Mouse (Mus musculus) kidney, adult 2 months (tissue): ENCODE measurements around the gene Btg2. TPM values are rescaled to one million over a fixed set of nuclear protein-coding genes. Genes with fewer than 3 reads are reported as not detected.

Experiments
- DNase-seq: peaks from one replicate; pipeline ENCODE4 v3.0.0; 2021
- H3K27ac ChIP-seq: fragments of 200-500 bp; 2 replicates; pipeline ENCODE4 v1.5.1; 2012; ENCODE audit warnings: low read depth, low read length, control low read depth, inconsistent platforms; ENCODE audit not compliant: insufficient read depth
- H3K27me3 ChIP-seq: fragments of 200-500 bp; replicated peaks from 2 replicates; pipeline ENCODE4 v1.6.1; 2012; ENCODE audit warnings: mild to moderate bottlenecking, moderate library complexity, low read length, inconsistent platforms; ENCODE audit not compliant: control insufficient read depth, insufficient read depth
- H3K36me3 ChIP-seq: fragments of 200-500 bp; 2 replicates; pipeline ENCODE4 v1.6.1; 2012; ENCODE audit warnings: mild to moderate bottlenecking, moderate library complexity, low read length, inconsistent platforms; ENCODE audit not compliant: control insufficient read depth, insufficient read depth
- H3K4me1 ChIP-seq: fragments of 200-500 bp; 2 replicates; pipeline ENCODE4 v1.6.1; 2011; ENCODE audit warnings: low read length; ENCODE audit not compliant: control insufficient read depth, insufficient read depth
- H3K4me3 ChIP-seq: fragments of 200-500 bp; 2 replicates; pipeline ENCODE4 v1.5.1; 2011; ENCODE audit warnings: mild to moderate bottlenecking, low read depth, low read length, control low read depth; ENCODE audit not compliant: insufficient read depth
- CTCF ChIP-seq: fragments of 200-500 bp; conservative IDR thresholded peaks from 2 replicates; pipeline ENCODE4 v1.5.1; 2011; ENCODE audit warnings: low read depth, mild to moderate bottlenecking, control low read depth, low read length, moderate library complexity, mixed read lengths; ENCODE audit not compliant: insufficient read depth, insufficient read length
- POLR2A ChIP-seq: fragments of 200-500 bp; IDR thresholded peaks from one replicate; pipeline ENCODE4 v1.6.1; 2011; ENCODE audit warnings: low read depth, low read length, control low read depth
- WGBS: fragments of 180-500 bp; shearing (Covaris S2); methylation state at CpG from one replicate; pipeline ENCODE4 v1.1.7; 2018; 5-methylcytosine and 5-hydroxymethylcytosine counted together
- polyA plus RNA-seq: library from polyadenylated mRNA; depleted of rRNA; stranded (reverse); fragments of >200 nt; gene quantifications from 2 replicates; pipeline ENCODE4 v1.2.3, GENCODE M21; 2012

The Btg2 gene
- polyA plus RNA-seq, 1 experiment = 23.7 TPM

DNA sequence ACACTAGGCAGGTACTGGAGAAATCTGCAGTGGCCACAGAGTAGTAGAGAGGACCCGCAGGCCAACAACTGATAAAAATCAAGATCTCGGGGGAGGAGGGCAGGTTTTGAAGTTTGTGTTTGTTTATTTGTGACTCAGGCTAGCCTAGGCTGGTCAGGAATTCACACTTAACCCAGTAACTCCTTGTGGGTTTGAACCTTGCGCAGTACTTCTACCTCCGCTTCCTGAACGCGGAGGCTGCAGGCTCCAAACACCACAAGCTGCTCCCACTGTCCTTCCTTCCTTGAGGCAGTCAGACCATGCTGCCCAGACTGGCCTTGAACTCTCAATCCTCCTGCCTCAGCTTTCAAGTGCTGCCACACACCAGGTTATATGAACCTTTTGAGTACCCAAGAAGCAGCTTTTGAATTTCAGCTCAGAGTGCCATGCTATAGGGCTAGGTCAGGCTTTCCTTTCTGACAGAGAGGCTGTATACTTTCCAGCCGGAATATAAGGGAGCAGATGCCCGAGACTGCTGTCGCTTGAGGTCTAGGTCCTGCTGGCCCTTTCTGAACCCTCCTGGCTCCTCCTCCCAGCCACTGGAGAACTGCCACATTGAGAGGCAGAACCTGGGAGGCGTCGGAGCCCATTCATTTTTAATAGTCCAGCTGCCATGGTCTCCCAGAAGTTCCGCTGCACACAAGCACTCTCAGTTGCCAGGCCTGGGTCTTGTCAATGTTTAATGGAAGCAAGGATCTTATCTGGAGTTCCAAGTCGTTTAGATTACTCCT lies 19.2 kb upstream of the Btg2 start:
- H3K27ac ChIP-seq = peak overlapping the region; percentile 88
- no peaks in the 10 kb centered on the region for H3K36me3 ChIP-seq
- no peaks in the 10 kb centered on the region for H3K27me3 ChIP-seq
- 39% methylated on average over 13 of the region's 13 CpGs for WGBS
- H3K4me1 ChIP-seq = peaks cover 32% of the 10 kb centered on the region
- peak; percentile 80 for DNase-seq
- TF ChIP-seq CTCF = no peak
- no peak for TF ChIP-seq POLR2A
- peak overlapping the region; percentile 10; the same call in 1 of the 2 replicates for H3K4me3 ChIP-seq

DNA sequence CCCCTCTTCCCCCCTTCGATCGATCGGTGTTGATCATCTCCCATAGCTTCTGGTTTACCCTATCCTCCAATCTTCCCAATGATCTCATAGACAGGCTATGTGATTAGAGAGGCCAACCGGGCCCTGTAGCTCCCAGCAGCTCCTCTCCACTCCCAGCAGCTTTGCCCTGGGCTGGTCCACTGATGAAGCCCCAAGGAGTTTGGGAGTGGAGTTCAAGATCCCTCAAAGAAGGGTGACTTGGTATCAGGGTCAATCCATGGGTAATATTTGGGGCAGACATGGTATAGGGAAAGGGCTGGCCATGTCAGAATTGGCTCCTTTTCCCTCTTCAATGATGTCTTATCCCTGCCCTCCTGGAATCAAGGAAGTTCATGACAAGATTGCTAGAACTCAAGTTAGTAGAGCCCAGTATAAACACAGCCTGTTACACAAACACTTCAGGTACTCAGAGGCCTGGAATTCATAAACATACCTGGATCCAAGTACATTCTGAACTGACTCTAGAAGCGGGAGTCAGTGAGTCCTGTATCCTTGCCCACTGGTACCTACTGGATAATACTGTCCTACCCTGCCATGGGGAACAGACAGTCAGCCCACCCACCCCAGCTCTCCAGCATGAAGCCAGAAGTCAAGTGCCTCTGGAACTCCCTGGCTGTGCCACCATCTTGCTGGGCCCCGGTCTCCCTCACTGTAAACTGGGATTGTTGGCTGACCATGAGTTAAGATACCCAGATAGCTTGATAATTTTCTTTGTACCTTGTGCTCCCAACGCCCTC lies 18.3 kb upstream of the Btg2 start:
- no peak for DNase-seq
- peak overlapping the region; percentile 88 for H3K27ac ChIP-seq

DNA sequence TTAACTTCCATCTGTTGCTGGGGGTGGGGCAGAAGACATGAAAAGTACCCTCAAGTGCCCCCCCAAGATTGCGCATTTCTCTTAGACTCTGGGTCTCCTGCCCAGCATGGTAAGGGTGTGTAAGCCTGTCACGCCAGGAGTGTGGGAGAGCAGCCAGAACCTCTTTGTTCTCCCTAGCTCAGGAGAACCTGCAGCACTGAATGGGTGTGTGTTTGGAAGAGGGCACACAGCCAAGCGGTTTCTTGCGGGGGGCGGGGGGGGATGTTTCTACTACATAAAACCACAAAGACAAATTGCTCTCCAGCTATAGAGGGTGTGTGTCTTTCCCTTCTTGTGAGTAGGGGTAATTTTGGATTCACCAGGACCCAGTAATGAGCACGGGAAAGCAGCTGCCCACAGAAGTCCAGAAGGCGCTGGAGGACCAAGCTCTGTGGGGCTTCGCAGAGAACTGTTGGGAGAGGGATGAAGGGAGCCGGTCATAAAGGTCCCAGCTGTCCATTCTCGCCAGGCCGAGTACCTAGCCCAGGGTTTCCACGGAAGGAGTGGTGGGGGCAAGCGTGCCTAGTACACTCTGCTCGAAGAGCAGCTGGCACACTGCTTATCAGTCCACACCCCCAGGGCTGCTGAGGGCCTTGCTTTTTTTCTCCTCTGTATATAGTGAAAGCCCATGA lies 17.5 kb upstream of the Btg2 start:
- TF ChIP-seq POLR2A = no peak
- Histone ChIP-seq H3K4me1 (peaks cover 37% of the 10 kb centered on the region), H3K27me3 (no peaks in the 10 kb centered on the region), H3K36me3 (no peaks in the 10 kb centered on the region), H3K4me3 (no peak overlapping the region), H3K27ac (no peak overlapping the region)
- no peak for DNase-seq
- WGBS = 57% methylated on average over 14 of the region's 14 CpGs

More for the DNA sequence above, 18.3 kb upstream of the Btg2 start:
- Histone ChIP-seq H3K36me3 (no peaks in the 10 kb centered on the region), H3K27me3 (no peaks in the 10 kb centered on the region), H3K4me1 (peaks cover 37% of the 10 kb centered on the region), H3K4me3 (no peak overlapping the region)
- WGBS = 91% methylated on average over 7 of the region's 7 CpGs
- TF ChIP-seq CTCF (no peak), POLR2A (no peak)

DNA sequence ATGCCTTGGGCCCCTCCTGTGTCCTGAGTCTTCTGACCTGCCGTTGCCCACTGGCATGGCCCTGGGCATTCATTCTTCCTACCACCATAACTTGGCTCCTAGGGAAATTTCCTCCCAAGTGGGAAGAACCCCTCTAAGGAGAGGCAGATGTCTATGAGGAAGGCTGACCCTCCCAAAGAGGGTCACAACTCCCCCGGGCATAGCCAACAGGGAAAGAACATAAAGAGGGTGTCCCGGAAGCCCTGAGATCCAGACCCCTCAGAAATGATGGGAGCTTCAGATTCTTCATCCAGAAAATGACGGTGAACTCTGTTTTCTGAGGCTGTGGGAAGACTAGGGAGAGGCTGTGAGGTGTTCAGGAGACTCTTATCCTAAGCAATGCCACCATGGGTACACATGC lies 16.8 kb upstream of the Btg2 start:
- no peak for DNase-seq
- Histone ChIP-seq H3K4me1 (peaks cover 37% of the 10 kb centered on the region), H3K27ac (no peak overlapping the region), H3K36me3 (no peaks in the 10 kb centered on the region), H3K4me3 (no peak overlapping the region), H3K27me3 (no peaks in the 10 kb centered on the region)
- WGBS = 84% methylated on average over 4 of the region's 4 CpGs
- TF ChIP-seq POLR2A (no peak), CTCF (no peak)

DNA sequence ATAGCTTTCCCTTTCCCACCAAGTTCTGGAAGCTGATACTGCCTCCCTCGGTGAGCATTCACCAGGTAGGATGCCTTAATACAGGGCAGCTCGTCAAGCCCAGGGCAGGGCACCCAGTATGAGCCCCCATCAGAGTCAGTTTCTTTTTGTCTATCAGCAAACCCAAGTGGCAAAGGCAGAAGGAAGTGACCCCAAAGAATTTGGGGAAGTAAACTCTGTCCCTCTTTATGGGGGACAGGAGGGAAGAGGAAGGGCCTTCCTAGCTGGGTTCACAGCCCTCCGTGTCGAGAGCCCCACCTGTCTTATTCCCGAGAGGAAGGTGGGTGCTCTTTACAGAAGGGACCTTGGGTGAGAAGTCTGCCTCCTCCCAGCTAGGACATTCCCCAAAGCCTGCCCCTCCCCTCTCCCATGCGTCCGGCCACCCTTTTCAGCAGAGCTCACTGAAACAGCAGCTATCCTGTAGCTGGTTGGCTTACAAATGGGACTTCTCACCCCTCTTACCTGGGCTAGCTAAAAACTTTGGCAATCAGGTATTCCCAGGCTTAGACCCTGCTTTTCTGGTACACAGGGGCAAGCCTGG lies 16.2 kb upstream of the Btg2 start:
- Histone ChIP-seq H3K4me1 (peaks cover 34% of the 10 kb centered on the region), H3K4me3 (no peak overlapping the region), H3K27me3 (no peaks in the 10 kb centered on the region), H3K36me3 (no peaks in the 10 kb centered on the region), H3K27ac (no peak overlapping the region)
- WGBS = 81% methylated on average over 7 of the region's 7 CpGs
- no peak for DNase-seq
- TF ChIP-seq POLR2A (no peak), CTCF (no peak)

DNA sequence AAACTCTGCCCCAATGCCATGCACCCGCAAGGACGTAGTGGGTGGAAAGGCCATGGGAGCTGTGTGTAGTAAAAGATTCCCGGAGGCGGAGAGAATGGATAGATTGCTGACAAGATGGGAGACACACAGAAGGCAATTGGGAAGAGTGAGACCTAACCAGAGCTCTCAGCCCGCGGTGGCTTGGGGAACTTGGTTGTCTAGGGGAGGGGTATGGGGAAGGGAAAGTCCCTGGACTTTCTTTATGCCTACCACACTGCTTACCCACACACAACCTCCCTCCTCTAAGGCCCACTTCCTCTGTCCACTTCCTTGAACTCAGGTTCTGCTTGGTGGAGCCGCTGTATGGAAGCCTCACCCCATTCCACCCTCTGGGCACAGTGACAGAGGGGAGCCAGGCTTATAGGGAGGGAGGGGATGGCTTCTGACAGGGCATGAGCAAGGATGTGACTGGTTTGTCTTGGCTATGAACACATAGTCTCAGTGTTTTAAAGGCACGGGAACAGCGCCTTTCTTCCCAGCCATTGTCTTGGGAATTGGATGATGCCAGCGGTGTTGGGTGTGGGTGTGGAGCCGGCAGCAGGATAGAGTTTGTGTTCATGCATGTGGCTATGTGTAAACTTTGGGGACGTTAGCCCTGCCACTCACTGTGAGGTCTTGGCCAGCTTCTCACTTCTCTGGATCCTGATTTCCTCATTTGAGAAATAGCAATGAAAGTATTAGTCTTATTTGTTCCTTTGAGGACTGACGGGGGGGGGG lies 15.0 kb upstream of the Btg2 start:
- Histone ChIP-seq H3K27me3 (no peaks in the 10 kb centered on the region), H3K36me3 (no peaks in the 10 kb centered on the region), H3K4me3 (0 out of 2 replicates have a peak overlapping the region, but pooled peaks have one; percentile 48), H3K4me1 (peaks cover 26% of the 10 kb centered on the region), H3K27ac (peak overlapping the region; percentile 74)
- peak; percentile 42 for DNase-seq
- WGBS = 60% methylated on average over 13 of the region's 13 CpGs
- TF ChIP-seq CTCF (no peak), POLR2A (no peak)
